Mouse (Mus musculus) bone marrow, adult 2 months (tissue): Measurements from ENCODE around the gene Tead4.

Experiments used
- CTCF ChIP-seq: fragments of 200-500 bp; IDR thresholded peaks from 2 replicates; pipeline ENCODE4 v1.5.1; 2011; ENCODE audit warnings: low read length, control low read depth; ENCODE audit not compliant: control insufficient read depth, insufficient read depth
- POLR2A ChIP-seq: fragments of 200-500 bp; IDR thresholded peaks from 2 replicates; pipeline ENCODE4 v1.6.1; 2011; ENCODE audit warnings: low read depth, mild to moderate bottlenecking, control low read depth, low read length, borderline replicate concordance; ENCODE audit not compliant: control insufficient read depth

GRCm38 (mm10) chr6:128346782-128347181, 46.2 kb upstream of the Tead4 start:
- TF ChIP-seq CTCF, result no peak
- TF ChIP-seq POLR2A, result no peak
